Mouse (Mus musculus): ENCODE data around the gene Cdkn2aipnl.

- no peak for TF ChIP-seq POLR2A (IDR thresholded peaks at IDR 0.05; ENCODE audit: borderline replicate concordance, low read depth, low read length)
- TF ChIP-seq CTCF (IDR thresholded peaks at IDR 0.05; ENCODE audit: low read depth, low read length): no peak
Observed at GRCm38 (mm10) chr11:51999611-52000289, 32.3 kb downstream of the Cdkn2aipnl start.
